ENCODE assay signal across 8 mouse cellular contexts in genomic region chr4:34231270-34231669, GRCm38 (mm10).
A peak's percentile ranks its signal among the peaks of the same experiment; 100 is the strongest.
DNase-seq lines count a peak whose midpoint lies in the region; ATAC-seq and TF ChIP-seq lines count a peak whose summit lies in the region.

No protein-coding gene starts in this region.

- H3K4me2 ChIP-seq in heart, embryonic 16.5 days (ENCODE audit: low read depth, low read length): no peak overlapping the region
- no peak overlapping the region for H3K4me2 ChIP-seq in liver, embryonic 14.5 days (ENCODE audit: low read depth)

- H3K27ac ChIP-seq in ES-Bruce4 (ENCODE audit: insufficient read depth, low read length): no peak overlapping the region
- no peak overlapping the region for H3K27ac ChIP-seq in embryonic facial prominence, embryonic 10.5 days (replicated peaks)
- no peak overlapping the region for H3K27ac ChIP-seq in heart, embryonic 16.5 days (ENCODE audit: low read length)
- H3K27ac ChIP-seq in liver, embryonic 14.5 days: no peak overlapping the region

- no peaks in the 10 kb centered on the region for H3K36me3 ChIP-seq in ES-Bruce4 (ENCODE audit: control insufficient read depth, insufficient read depth, low read length, poor library complexity, severe bottlenecking)
- H3K36me3 ChIP-seq in embryonic facial prominence, embryonic 10.5 days (replicated peaks): no peaks in the 10 kb centered on the region
- no peaks in the 10 kb centered on the region for H3K36me3 ChIP-seq in heart, embryonic 16.5 days (ENCODE audit: control insufficient read depth, insufficient read depth)
- no peaks in the 10 kb centered on the region for H3K36me3 ChIP-seq in liver, embryonic 14.5 days (replicated peaks; ENCODE audit: control insufficient read depth, insufficient read depth, low read depth)

- peak; percentile 67; the same call in 1 of the 2 replicates for ATAC-seq in heart, embryonic 16.5 days (replicated peaks; ENCODE audit: extremely low read depth, insufficient read depth, low FRiP score)
- no peak for ATAC-seq in liver, embryonic 14.5 days (ENCODE audit: insufficient read depth)
- ATAC-seq in neutrophil, adult 5-6 weeks (ENCODE audit: extremely low read depth, insufficient number of reproducible peaks, low FRiP score, poor library complexity, severe bottlenecking): peak; percentile 41; the same call in 1 of the 2 replicates

- H3K9me3 ChIP-seq in ES-Bruce4 (replicated peaks; ENCODE audit: control insufficient read depth, insufficient read depth, low read length, poor library complexity, severe bottlenecking): no peaks in the 10 kb centered on the region
- no peaks in the 10 kb centered on the region for H3K9me3 ChIP-seq in embryonic facial prominence, embryonic 10.5 days
- no peaks in the 10 kb centered on the region for H3K9me3 ChIP-seq in heart, embryonic 16.5 days (replicated peaks; ENCODE audit: control insufficient read depth, low read length)
- no peaks in the 10 kb centered on the region for H3K9me3 ChIP-seq in liver, embryonic 14.5 days (ENCODE audit: control insufficient read depth, low read length)

- H3K27me3 ChIP-seq in ES-Bruce4 (ENCODE audit: control insufficient read depth, insufficient read depth, low read length, poor library complexity, severe bottlenecking): no peaks in the 10 kb centered on the region
- H3K27me3 ChIP-seq in embryonic facial prominence, embryonic 10.5 days (replicated peaks; ENCODE audit: low read depth, poor library complexity, severe bottlenecking): no peaks in the 10 kb centered on the region
- H3K27me3 ChIP-seq in heart, embryonic 16.5 days (ENCODE audit: control insufficient read depth, insufficient read depth, low read length): no peaks in the 10 kb centered on the region
- no peaks in the 10 kb centered on the region for H3K27me3 ChIP-seq in liver, embryonic 14.5 days (ENCODE audit: control insufficient read depth, insufficient read depth, low read length)

- H3K4me3 ChIP-seq in ES-Bruce4 (ENCODE audit: low read depth, low read length): no peak overlapping the region
- H3K4me3 ChIP-seq in embryonic facial prominence, embryonic 10.5 days: no peak overlapping the region
- H3K4me3 ChIP-seq in heart, embryonic 16.5 days (ENCODE audit: low read length): no peak overlapping the region
- no peak overlapping the region for H3K4me3 ChIP-seq in liver, embryonic 14.5 days (ENCODE audit: insufficient read depth in 1 of 2, low read depth in 2 of 2, low read length in 2 of 2)

- peak; percentile 83 for DNase-seq in adrenal gland, postnatal 14 days
- peak; percentile 78 for DNase-seq in embryonic facial prominence, embryonic 10.5 days (ENCODE audit: low spot score)
- peak; percentile 76 for DNase-seq in kidney, postnatal 10 days
- peak in 2 of 3 experiments; percentile 2 to 3 for DNase-seq in liver, embryonic 14.5 days (ENCODE audit: low read depth in 3 of 3, low spot score in 3 of 3)
- peak; percentile 52 for DNase-seq in thymus, postnatal 25 days

- no peak overlapping the region for H3K9ac ChIP-seq in ES-Bruce4 (ENCODE audit: low read depth, poor library complexity, severe bottlenecking)
- H3K9ac ChIP-seq in heart, embryonic 16.5 days (ENCODE audit: low read length): no peak overlapping the region
- no peak overlapping the region for H3K9ac ChIP-seq in liver, embryonic 14.5 days (replicated peaks)

- TF ChIP-seq CTCF in ES-Bruce4 (IDR thresholded peaks at IDR 0.05; ENCODE audit: low read depth, low read length): peak; percentile 86
- TF ChIP-seq CTCF in liver, embryonic 14.5 days (IDR thresholded peaks at IDR 0.05; ENCODE audit: low read depth): peak; percentile 75

- TF ChIP-seq EP300 in ES-Bruce4 (IDR thresholded peaks at IDR 0.05; ENCODE audit: insufficient read depth, low read depth, low read length): no peak
- no peak for TF ChIP-seq EP300 in liver, embryonic 14.5 days (IDR thresholded peaks at IDR 0.05; ENCODE audit: low read depth)

- no peak for TF ChIP-seq POLR2A in ES-Bruce4 (IDR thresholded peaks at IDR 0.05; ENCODE audit: insufficient read depth, low read length)

- WGBS in embryonic facial prominence, embryonic 10.5 days: 7% methylated on average over 3 of the region's 3 CpGs
- WGBS in heart, embryonic 16.5 days: 9% methylated on average over 3 of the region's 3 CpGs
- WGBS in liver, embryonic 14.5 days (ENCODE audit: insufficient replicate concordance): 0% methylated on average over 3 of the region's 3 CpGs

- no peaks in the 10 kb centered on the region for H3K4me1 ChIP-seq in ES-Bruce4 (ENCODE audit: control insufficient read depth, insufficient read depth, low read length)
- no peaks in the 10 kb centered on the region for H3K4me1 ChIP-seq in embryonic facial prominence, embryonic 10.5 days
- no peaks in the 10 kb centered on the region for H3K4me1 ChIP-seq in heart, embryonic 16.5 days (ENCODE audit: control insufficient read depth, insufficient read depth, low read length)
- H3K4me1 ChIP-seq in liver, embryonic 14.5 days (replicated peaks; ENCODE audit: control insufficient read depth in 2 of 2, insufficient read depth in 2 of 2, low read length in 1 of 2): no peaks in the 10 kb centered on the region

Comparison
In these comparisons a context has a peak if more than half of its experiments do, and no peak if none do; other contexts are left out.
1. DNase-seq: peak in every context shown above with its lines; median percentile 83 in adrenal gland, postnatal 14 days; 78 in embryonic facial prominence, embryonic 10.5 days; 76 in kidney, postnatal 10 days; 52 in thymus, postnatal 25 days; 2 in liver, embryonic 14.5 days.